Mouse (Mus musculus) stomach, embryonic 16.5 days (tissue): Measurements from ENCODE around the gene Nupr1. TPM values are rescaled to one million over a fixed set of nuclear protein-coding genes. Genes with fewer than 3 reads are reported as not detected.
A peak's percentile ranks its signal among the peaks of the same experiment; 100 is the strongest.

Source experiments
- ATAC-seq: fragments of 200-750 bp; cut with Nextera tagmentation; 2 replicates; pipeline ENCODE4 v1.8.0; 2017; ENCODE audit warnings: moderate number of reproducible peaks, moderate TSS enrichment; ENCODE audit not compliant: insufficient read depth, low FRiP score
- H3K27ac ChIP-seq: fragments of 300-500 bp; sonication (generic); 2 replicates; pipeline ENCODE4 v1.5.1; 2014; ENCODE audit warnings: low read length
- H3K27me3 ChIP-seq: fragments of 300-500 bp; sonication (generic); 2 replicates; pipeline ENCODE4 v1.6.1; 2014; ENCODE audit warnings: low read length, control low read depth, mixed read lengths; ENCODE audit not compliant: control insufficient read depth, insufficient read depth
- H3K36me3 ChIP-seq: fragments of 300-500 bp; sonication (generic); 2 replicates; pipeline ENCODE4 v1.6.1; 2014; ENCODE audit warnings: low read length; ENCODE audit not compliant: control insufficient read depth, insufficient read depth
- H3K4me1 ChIP-seq: fragments of 300-500 bp; sonication (generic); 2 replicates; pipeline ENCODE4 v1.6.1; 2014; ENCODE audit warnings: low read length, control low read depth, mixed read lengths; ENCODE audit not compliant: control insufficient read depth, insufficient read depth
- H3K4me2 ChIP-seq: fragments of 300-500 bp; sonication (generic); 2 replicates; pipeline ENCODE4 v1.6.1; 2014; ENCODE audit warnings: low read depth, low read length, mixed read lengths
- H3K4me3 ChIP-seq: fragments of 300-500 bp; sonication (generic); replicated peaks from 2 replicates; pipeline ENCODE4 v1.5.1; 2014; ENCODE audit warnings: mild to moderate bottlenecking, low read length
- H3K9ac ChIP-seq: fragments of 300-500 bp; sonication (generic); 2 replicates; pipeline ENCODE4 v1.6.1; 2014; ENCODE audit warnings: low read length
- H3K9me3 ChIP-seq: fragments of 300-500 bp; sonication (generic); replicated peaks from 2 replicates; pipeline ENCODE4 v1.6.1; 2016; ENCODE audit warnings: low read length, control low read depth; ENCODE audit not compliant: control insufficient read depth
- WGBS: fragments of 180-500 bp; shearing (Covaris S2); extraction: QIAGEN DNeasy Blood & Tissue Kit; methylation state at CpG from one replicate; pipeline ENCODE4 v1.1.7; 2014; 5-methylcytosine and 5-hydroxymethylcytosine counted together
- polyA plus RNA-seq: library from polyadenylated mRNA; unstranded; fragments of >200 nt; fragmentation: Nextera tagmentation; extraction: Ambion mirVana; gene quantifications from 2 replicates; pipeline ENCODE4 v1.2.1, GENCODE M21; 2015

The Nupr1 gene
- polyA plus RNA-seq, 1 experiment from 2014 or later, result 141 TPM

DNA sequence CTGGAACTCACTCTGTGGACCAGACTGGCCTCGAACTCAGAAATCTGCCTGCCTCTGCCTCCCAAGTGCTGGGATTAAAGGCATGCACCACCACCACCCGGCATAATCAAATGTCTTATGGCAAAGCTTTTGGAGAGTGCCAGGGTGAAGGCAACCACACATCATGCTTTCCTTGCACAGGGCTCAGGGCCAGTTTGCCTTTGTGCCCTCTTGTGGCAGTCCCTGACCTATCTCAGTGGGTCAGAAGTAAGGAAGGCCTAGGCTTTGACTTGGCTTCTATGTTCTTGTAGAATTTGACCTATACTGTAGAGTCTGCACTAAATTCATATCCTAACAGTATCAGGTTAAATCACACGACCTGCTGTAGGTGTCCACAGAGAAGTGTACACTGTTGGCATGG, 14.0 kb downstream of the Nupr1 start:
- no peak for ATAC-seq
- H3K27ac ChIP-seq, result no peak overlapping the region
- no peak overlapping the region for H3K9ac ChIP-seq
- H3K4me3 ChIP-seq, result no peak overlapping the region
- no peaks in the 10 kb centered on the region for H3K9me3 ChIP-seq
- no peaks in the 10 kb centered on the region for H3K4me1 ChIP-seq
- 73% methylated on average over 3 of the region's 3 CpGs for WGBS
- H3K4me2 ChIP-seq, result no peak overlapping the region
- H3K27me3 ChIP-seq, result no peaks in the 10 kb centered on the region
- no peaks in the 10 kb centered on the region for H3K36me3 ChIP-seq

DNA sequence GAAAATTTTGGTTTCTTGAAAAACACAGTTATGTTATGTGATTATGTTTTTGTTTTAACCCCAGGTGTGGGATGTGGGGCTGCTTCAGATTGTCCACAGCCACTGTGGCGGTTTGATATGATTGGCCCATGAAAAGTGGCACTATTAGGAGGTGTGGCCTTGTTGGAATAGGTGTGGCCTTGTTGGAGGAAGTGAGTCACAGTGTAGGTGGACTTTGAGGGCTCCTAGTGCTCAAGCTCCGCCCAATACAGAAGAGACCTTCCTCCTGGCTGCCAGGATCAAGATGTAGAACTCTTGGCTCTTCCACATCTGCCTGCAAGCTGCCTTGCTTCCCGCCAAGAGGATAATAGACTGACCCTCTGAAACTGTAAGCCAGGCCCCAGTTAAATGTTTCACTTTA, 17.9 kb downstream of the Nupr1 start:
- no peaks in the 10 kb centered on the region for H3K36me3 ChIP-seq
- H3K4me3 ChIP-seq, result no peak overlapping the region
- H3K27ac ChIP-seq, result no peak overlapping the region
- H3K27me3 ChIP-seq, result no peaks in the 10 kb centered on the region
- no peak overlapping the region for H3K4me2 ChIP-seq
- no peak overlapping the region for H3K9ac ChIP-seq
- no peaks in the 10 kb centered on the region for H3K9me3 ChIP-seq
- WGBS, result 79% methylated on average over 3 of the region's 3 CpGs
- H3K4me1 ChIP-seq, result no peaks in the 10 kb centered on the region
- ATAC-seq, result no peak

DNA sequence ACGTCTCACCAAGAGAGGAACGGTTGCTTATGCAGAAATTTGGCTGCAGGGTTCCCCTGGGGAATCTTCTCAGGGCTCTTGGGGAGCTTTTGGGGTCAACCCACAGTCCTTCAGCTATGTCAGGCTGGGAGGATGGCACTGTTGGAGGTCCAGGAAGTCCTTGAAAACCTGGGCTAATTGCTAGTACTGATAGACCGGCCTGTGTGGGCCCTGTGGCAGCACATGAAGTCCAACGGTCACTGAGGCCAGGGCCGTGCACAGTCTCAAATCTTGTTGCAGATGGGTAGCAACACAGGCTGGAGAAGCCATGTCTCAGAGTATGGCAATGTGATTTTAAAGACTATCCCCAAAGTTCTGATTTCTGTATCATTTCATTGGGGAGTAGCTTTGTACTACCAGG, 22.9 kb downstream of the Nupr1 start:
- 80% methylated on average over 5 of the region's 5 CpGs for WGBS
- H3K4me1 ChIP-seq, result 0 out of 2 replicates have a peak, but pooled peaks cover 5% of the 10 kb centered on the region
- no peak overlapping the region for H3K9ac ChIP-seq
- H3K27ac ChIP-seq, result no peak overlapping the region
- H3K36me3 ChIP-seq, result no peaks in the 10 kb centered on the region
- no peak for ATAC-seq
- no peak overlapping the region for H3K4me2 ChIP-seq
- no peaks in the 10 kb centered on the region for H3K9me3 ChIP-seq
- no peak overlapping the region for H3K4me3 ChIP-seq
- no peaks in the 10 kb centered on the region for H3K27me3 ChIP-seq

DNA sequence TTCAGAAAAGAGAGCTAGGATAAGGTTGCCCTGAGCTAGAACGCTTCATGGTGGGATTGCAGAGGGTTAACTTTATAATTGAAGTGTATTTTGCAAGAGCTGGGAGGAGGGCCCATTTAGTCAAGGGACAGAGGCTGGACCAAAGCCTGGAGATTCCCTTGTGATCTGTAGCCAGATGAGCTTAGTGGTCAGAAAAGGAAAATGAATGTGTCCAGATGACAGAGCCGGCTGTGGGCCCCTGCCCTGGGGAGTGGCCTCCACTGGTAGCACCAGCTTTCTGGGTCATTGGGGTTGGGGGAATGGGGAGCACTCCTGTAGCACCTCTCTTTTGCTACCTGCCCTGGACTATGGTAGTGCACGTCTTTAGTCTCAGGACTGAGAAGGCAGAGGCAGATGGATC, 23.6 kb downstream of the Nupr1 start:
- Histone ChIP-seq H3K9ac (no peak overlapping the region), H3K36me3 (no peaks in the 10 kb centered on the region), H3K4me1 (0 out of 2 replicates have a peak, but pooled peaks cover 5% of the 10 kb centered on the region), H3K4me3 (no peak overlapping the region), H3K4me2 (no peak overlapping the region), H3K27me3 (no peaks in the 10 kb centered on the region), H3K9me3 (no peaks in the 10 kb centered on the region), H3K27ac (no peak overlapping the region)
- 55% methylated on average over 3 of the region's 3 CpGs for WGBS
- no peak for ATAC-seq

DNA sequence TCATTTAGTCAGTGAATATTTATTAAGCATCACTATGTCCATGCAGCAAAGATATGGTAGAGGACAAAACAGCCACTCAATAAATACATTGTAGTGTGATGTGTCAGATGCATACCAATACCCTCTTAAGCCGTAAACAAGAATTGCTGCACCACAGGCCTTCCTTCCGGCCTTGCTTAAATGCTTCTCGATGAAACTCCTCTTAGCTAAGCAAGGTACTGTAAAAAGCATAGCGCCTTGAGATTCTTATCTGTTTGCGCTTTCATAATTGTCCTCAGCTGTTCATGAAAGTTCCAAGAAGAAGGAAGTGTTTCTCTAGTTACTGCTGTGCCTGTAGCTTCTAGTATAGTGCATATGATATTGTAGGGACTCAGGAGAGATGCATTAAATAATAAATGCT, 24.1 kb downstream of the Nupr1 start:
- no peak overlapping the region for H3K4me3 ChIP-seq

DNA sequence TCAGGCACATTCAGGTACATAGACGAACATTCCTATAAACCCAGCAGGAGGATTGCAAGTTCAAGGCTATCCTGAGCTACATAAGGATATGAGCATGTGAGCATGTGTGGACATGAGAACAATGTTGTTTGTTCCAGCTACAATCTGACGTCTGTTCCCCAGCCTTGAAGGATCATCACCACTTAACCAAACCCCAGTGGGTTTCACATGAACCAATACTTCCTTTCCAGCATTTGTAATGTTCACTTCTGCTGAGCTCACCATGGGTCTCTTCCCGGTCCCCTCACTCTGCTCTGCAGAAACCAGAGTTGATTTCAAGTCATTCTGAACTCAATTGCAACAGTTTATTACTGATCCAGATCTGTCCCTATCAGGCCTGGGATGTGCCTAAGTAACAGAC, 28.0 kb downstream of the Nupr1 start:
- H3K4me1 ChIP-seq, result 0 out of 2 replicates have a peak, but pooled peaks cover 5% of the 10 kb centered on the region
- no peak for ATAC-seq
- H3K9ac ChIP-seq, result no peak overlapping the region
- H3K27me3 ChIP-seq, result no peaks in the 10 kb centered on the region
- H3K36me3 ChIP-seq, result no peaks in the 10 kb centered on the region
- 74% methylated on average over 3 of the region's 3 CpGs for WGBS
- H3K4me3 ChIP-seq, result no peak overlapping the region
- no peaks in the 10 kb centered on the region for H3K9me3 ChIP-seq
- no peak overlapping the region for H3K4me2 ChIP-seq
- H3K27ac ChIP-seq, result no peak overlapping the region

More for the DNA sequence above, 24.1 kb downstream of the Nupr1 start:
- H3K36me3 ChIP-seq, result no peaks in the 10 kb centered on the region
- 66% methylated on average over 5 of the region's 5 CpGs for WGBS
- no peak overlapping the region for H3K9ac ChIP-seq
- ATAC-seq, result no peak
- H3K9me3 ChIP-seq, result no peaks in the 10 kb centered on the region
- peak overlapping the region; percentile 29; the same call in 1 of the 2 replicates for H3K27ac ChIP-seq
- no peak overlapping the region for H3K4me2 ChIP-seq
- H3K4me1 ChIP-seq, result 0 out of 2 replicates have a peak, but pooled peaks cover 5% of the 10 kb centered on the region
- no peaks in the 10 kb centered on the region for H3K27me3 ChIP-seq

DNA sequence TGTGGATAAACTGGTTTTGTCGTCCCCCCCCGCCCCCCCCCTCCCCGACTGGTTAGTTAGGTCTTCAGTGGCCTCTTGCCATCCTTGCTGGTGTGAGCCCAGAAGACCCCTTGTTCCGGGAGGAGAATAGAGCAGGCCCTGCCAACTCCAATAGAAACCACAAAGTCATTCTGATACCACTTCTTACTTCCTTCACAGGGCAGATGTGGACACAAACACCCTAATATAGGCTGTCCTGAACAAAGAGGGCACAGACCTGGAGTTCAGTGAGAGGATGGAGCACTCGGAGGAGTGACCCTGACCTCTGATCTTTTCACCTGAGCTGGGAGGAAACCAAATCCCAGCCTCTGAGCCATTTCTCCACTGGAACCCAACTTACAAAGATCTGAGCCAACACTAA, 28.8 kb downstream of the Nupr1 start:
- H3K36me3 ChIP-seq, result no peaks in the 10 kb centered on the region
- H3K9me3 ChIP-seq, result no peaks in the 10 kb centered on the region
- no peak overlapping the region for H3K4me2 ChIP-seq
- no peak for ATAC-seq
- H3K4me1 ChIP-seq, result no peaks in the 10 kb centered on the region
- no peak overlapping the region for H3K4me3 ChIP-seq
- H3K27ac ChIP-seq, result no peak overlapping the region
- no peaks in the 10 kb centered on the region for H3K27me3 ChIP-seq
- no peak overlapping the region for H3K9ac ChIP-seq
- 32% methylated on average over 5 of the region's 5 CpGs for WGBS

DNA sequence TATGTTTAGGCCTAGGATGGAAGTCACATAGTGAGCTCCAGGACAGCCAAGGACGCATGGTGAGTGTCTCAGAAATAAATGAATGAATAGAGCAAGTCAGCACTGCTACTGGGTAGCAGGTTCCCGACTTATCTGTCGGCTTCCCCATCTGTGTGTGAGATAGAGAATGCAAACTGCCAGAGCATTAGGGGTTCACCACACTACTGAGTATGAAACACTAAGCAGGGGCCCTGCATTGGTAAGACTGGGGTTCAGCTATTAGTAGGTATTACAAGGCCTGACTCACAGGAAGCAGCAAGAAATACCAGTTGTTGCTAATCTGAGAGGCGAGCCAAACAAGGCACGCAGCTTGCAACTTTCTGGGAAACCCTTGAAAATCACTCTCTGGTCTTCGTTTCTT, 31.7 kb downstream of the Nupr1 start:
- ATAC-seq, result no peak
- no peaks in the 10 kb centered on the region for H3K36me3 ChIP-seq
- H3K4me1 ChIP-seq, result no peaks in the 10 kb centered on the region
- no peak overlapping the region for H3K9ac ChIP-seq
- H3K27me3 ChIP-seq, result no peaks in the 10 kb centered on the region
- H3K4me3 ChIP-seq, result no peak overlapping the region
- H3K4me2 ChIP-seq, result no peak overlapping the region
- H3K9me3 ChIP-seq, result no peaks in the 10 kb centered on the region
- H3K27ac ChIP-seq, result peak overlapping the region; percentile 14; the same call in 1 of the 2 replicates
- 77% methylated on average over 6 of the region's 6 CpGs for WGBS

DNA sequence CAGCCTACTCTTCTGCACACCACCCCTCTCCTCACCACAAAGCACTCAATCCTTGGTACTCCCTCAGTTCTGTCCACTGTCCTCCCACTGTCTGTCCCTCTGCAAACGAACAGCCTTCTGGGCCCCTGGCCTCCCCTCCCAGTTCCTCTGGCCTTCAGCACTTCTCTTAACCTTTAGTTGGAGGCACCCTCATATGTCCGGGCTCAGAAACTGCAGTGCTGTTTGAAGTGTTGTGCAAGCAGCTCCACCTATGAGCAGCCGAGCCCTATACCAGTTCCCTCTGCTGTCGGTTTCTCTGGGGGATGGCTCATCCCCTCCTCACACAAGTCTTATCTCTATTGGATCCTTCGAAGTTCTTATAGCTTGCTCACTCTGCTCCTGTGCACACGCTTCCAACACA, 34.2 kb downstream of the Nupr1 start:
- no peaks in the 10 kb centered on the region for H3K36me3 ChIP-seq
- no peak for ATAC-seq

DNA sequence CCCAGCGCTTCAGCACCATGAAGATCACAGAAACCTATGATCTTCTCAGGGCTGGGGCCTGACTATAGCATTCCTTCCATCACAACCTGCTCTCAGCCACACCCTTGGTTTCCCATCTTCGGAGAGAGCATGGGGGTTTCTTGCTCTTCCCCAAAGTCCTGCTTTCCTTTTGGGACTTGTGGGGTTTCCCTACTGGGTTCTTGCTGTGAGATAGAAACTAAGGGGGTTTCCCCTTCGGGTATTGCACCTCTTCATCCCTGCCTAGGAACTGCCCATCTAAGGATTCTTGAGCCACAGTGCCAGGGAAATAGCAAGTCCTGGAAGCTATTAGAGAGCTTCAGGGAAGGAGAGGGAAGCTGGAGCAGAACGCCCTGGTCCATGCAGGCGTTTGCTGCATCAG, 34.8 kb downstream of the Nupr1 start:
- Histone ChIP-seq H3K9me3 (no peaks in the 10 kb centered on the region), H3K27ac (no peak overlapping the region), H3K9ac (no peak overlapping the region), H3K27me3 (no peaks in the 10 kb centered on the region), H3K4me3 (no peak overlapping the region), H3K36me3 (no peaks in the 10 kb centered on the region), H3K4me2 (no peak overlapping the region), H3K4me1 (no peaks in the 10 kb centered on the region)
- WGBS, result 77% methylated on average over 5 of the region's 5 CpGs
- no peak for ATAC-seq

More for the DNA sequence above, 34.2 kb downstream of the Nupr1 start:
- no peaks in the 10 kb centered on the region for H3K27me3 ChIP-seq
- 44% methylated on average over 6 of the region's 6 CpGs for WGBS
- H3K4me3 ChIP-seq, result no peak overlapping the region
- H3K4me1 ChIP-seq, result no peaks in the 10 kb centered on the region
- H3K4me2 ChIP-seq, result no peak overlapping the region
- no peak overlapping the region for H3K9ac ChIP-seq
- H3K27ac ChIP-seq, result no peak overlapping the region
- H3K9me3 ChIP-seq, result no peaks in the 10 kb centered on the region
